Mouse (Mus musculus) E14TG2a.4 (cell line): Measurements from ENCODE around the gene 2310039H08Rik.

Source experiments
- H3K27me3 ChIP-seq: 2 replicates; pipeline ENCODE4 v1.6.1; 2014; ENCODE audit warnings: low read length, control low read depth; ENCODE audit not compliant: insufficient read depth
- H3K36me3 ChIP-seq: 2 replicates; pipeline ENCODE4 v1.6.1; 2014; ENCODE audit warnings: low read length, control low read depth; ENCODE audit not compliant: insufficient read depth
- H3K4me1 ChIP-seq: replicated peaks from 2 replicates; pipeline ENCODE4 v1.6.1; 2014; ENCODE audit warnings: low read depth, low read length, control low read depth
- H3K4me3 ChIP-seq: replicated peaks from 2 replicates; pipeline ENCODE4 v1.5.1; 2014; ENCODE audit warnings: mild to moderate bottlenecking, low read length
- H3K9me3 ChIP-seq: 2 replicates; pipeline ENCODE4 v1.6.1; 2014; ENCODE audit warnings: low read length, control low read depth
- CTCF ChIP-seq: conservative IDR thresholded peaks from 2 replicates; pipeline ENCODE4 v1.5.1; 2014; ENCODE audit warnings: low read length
- NANOG ChIP-seq: IDR thresholded peaks from 2 replicates; pipeline ENCODE4 v1.6.1; 2014; ENCODE audit warnings: borderline replicate concordance, low read length, mixed read lengths
- POU5F1 ChIP-seq: IDR thresholded peaks from 2 replicates; pipeline ENCODE4 v1.6.1; 2014; ENCODE audit warnings: low read length, borderline replicate concordance

Gene 2310039H08Rik

GRCm38 (mm10) chr17:46810672-46811071 lies 38.2 kb downstream of the 2310039H08Rik start:
- TF ChIP-seq NANOG, result peak; percentile 66
- no peak for TF ChIP-seq CTCF
- peak; percentile 84; the same call in 1 of the 2 replicates for TF ChIP-seq POU5F1
- Histone ChIP-seq H3K4me1 (peaks cover 78% of the 10 kb centered on the region), H3K36me3 (peaks cover 62% of the 10 kb centered on the region), H3K9me3 (no peaks in the 10 kb centered on the region), H3K27me3 (no peaks in the 10 kb centered on the region), H3K4me3 (peak overlapping the region; percentile 88)

- peak overlapping the region; percentile 88 for H3K4me3 ChIP-seq
- TF ChIP-seq NANOG, result peak; percentile 90
- TF ChIP-seq CTCF, result no peak
- TF ChIP-seq POU5F1, result peak; percentile 10; the same call in 1 of the 2 replicates
- H3K27me3 ChIP-seq, result no peaks in the 10 kb centered on the region
- H3K9me3 ChIP-seq, result no peaks in the 10 kb centered on the region
- H3K4me1 ChIP-seq, result peaks cover 77% of the 10 kb centered on the region
- H3K36me3 ChIP-seq, result peaks cover 49% of the 10 kb centered on the region
Measured at GRCm38 (mm10) chr17:46812442-46812841, 40.0 kb downstream of the 2310039H08Rik start.

GRCm38 (mm10) chr17:46813637-46814036 lies 41.2 kb downstream of the 2310039H08Rik start:
- peak overlapping the region; percentile 88 for H3K4me3 ChIP-seq
- no peak for TF ChIP-seq POU5F1

GRCm38 (mm10) chr17:46814497-46814896 lies 42.1 kb downstream of the 2310039H08Rik start:
- H3K27me3 ChIP-seq, result no peaks in the 10 kb centered on the region

More at GRCm38 (mm10) chr17:46813637-46814036, 41.2 kb downstream of the 2310039H08Rik start:
- Histone ChIP-seq H3K4me1 (peaks cover 77% of the 10 kb centered on the region), H3K27me3 (no peaks in the 10 kb centered on the region), H3K36me3 (peaks cover 37% of the 10 kb centered on the region), H3K9me3 (no peaks in the 10 kb centered on the region)

GRCm38 (mm10) chr17:46816306-46816705 lies 43.9 kb downstream of the 2310039H08Rik start:
- H3K4me3 ChIP-seq, result peak overlapping the region; percentile 88
- H3K4me1 ChIP-seq, result peaks cover 84% of the 10 kb centered on the region
- H3K36me3 ChIP-seq, result peaks cover 39% of the 10 kb centered on the region
- no peak for TF ChIP-seq CTCF
- no peak for TF ChIP-seq POU5F1
- TF ChIP-seq NANOG, result no peak
- H3K9me3 ChIP-seq, result no peaks in the 10 kb centered on the region
- H3K27me3 ChIP-seq, result no peaks in the 10 kb centered on the region

More at GRCm38 (mm10) chr17:46814497-46814896, 42.1 kb downstream of the 2310039H08Rik start:
- H3K9me3 ChIP-seq, result no peaks in the 10 kb centered on the region
- peak overlapping the region; percentile 88 for H3K4me3 ChIP-seq
- peaks cover 77% of the 10 kb centered on the region for H3K4me1 ChIP-seq
- TF ChIP-seq POU5F1, result no peak
- no peak for TF ChIP-seq NANOG
- TF ChIP-seq CTCF, result no peak
- peaks cover 35% of the 10 kb centered on the region for H3K36me3 ChIP-seq

- TF ChIP-seq CTCF, result no peak
- TF ChIP-seq POU5F1, result no peak
- no peak for TF ChIP-seq NANOG
- Histone ChIP-seq H3K4me1 (peaks cover 97% of the 10 kb centered on the region), H3K9me3 (no peaks in the 10 kb centered on the region), H3K36me3 (peaks cover 41% of the 10 kb centered on the region), H3K4me3 (peak overlapping the region; percentile 52), H3K27me3 (no peaks in the 10 kb centered on the region)
Measured at GRCm38 (mm10) chr17:46817734-46818158, 45.3 kb downstream of the 2310039H08Rik start.

- H3K4me3 ChIP-seq, result 0 out of 2 replicates have a peak overlapping the region, but pooled peaks have one; percentile 13
- no peak for TF ChIP-seq NANOG
- no peak for TF ChIP-seq POU5F1
- no peak for TF ChIP-seq CTCF
- peaks cover 96% of the 10 kb centered on the region for H3K4me1 ChIP-seq
- peaks cover 61% of the 10 kb centered on the region for H3K36me3 ChIP-seq
- no peaks in the 10 kb centered on the region for H3K9me3 ChIP-seq
- no peaks in the 10 kb centered on the region for H3K27me3 ChIP-seq
Measured at GRCm38 (mm10) chr17:46820628-46821027, 48.2 kb downstream of the 2310039H08Rik start.
